Mouse (Mus musculus) lung, embryonic 16.5 days (tissue): ENCODE results near the gene Dennd4a. TPM values are rescaled to one million over a fixed set of nuclear protein-coding genes. Genes with fewer than 3 reads are reported as not detected.

ENCODE experiments used
- ATAC-seq: fragments of 200-750 bp; cut with Nextera tagmentation; 2 replicates; pipeline ENCODE4 v1.8.0; 2017; ENCODE audit warnings: low read depth, mild to moderate bottlenecking, moderate library complexity
- H3K27ac ChIP-seq: fragments of 300-500 bp; sonication (generic); 2 replicates; pipeline ENCODE4 v1.5.1; 2014; ENCODE audit warnings: mild to moderate bottlenecking, control low read depth, low read length
- H3K27me3 ChIP-seq: fragments of 300-500 bp; sonication (generic); 2 replicates; pipeline ENCODE4 v1.6.1; 2014; ENCODE audit warnings: low read depth, low read length, mixed read lengths; ENCODE audit not compliant: control insufficient read depth, insufficient read depth
- H3K36me3 ChIP-seq: fragments of 300-500 bp; sonication (generic); 2 replicates; pipeline ENCODE4 v1.6.1; 2014; ENCODE audit warnings: low read length; ENCODE audit not compliant: control insufficient read depth, insufficient read depth
- H3K4me1 ChIP-seq: fragments of 300-500 bp; sonication (generic); replicated peaks from 2 replicates; pipeline ENCODE4 v1.6.1; 2014; ENCODE audit warnings: low read length, mixed read lengths; ENCODE audit not compliant: control insufficient read depth, insufficient read depth
- H3K4me2 ChIP-seq: fragments of 300-500 bp; sonication (generic); 2 replicates; pipeline ENCODE4 v1.6.1; 2014; ENCODE audit warnings: low read depth, low read length, control low read depth
- H3K4me3 ChIP-seq: fragments of 300-500 bp; sonication (generic); 2 replicates; pipeline ENCODE4 v1.5.1; 2014; ENCODE audit warnings: mild to moderate bottlenecking, low read length, control low read depth
- H3K9ac ChIP-seq: fragments of 300-500 bp; sonication (generic); 2 replicates; pipeline ENCODE4 v1.6.1; 2014; ENCODE audit warnings: low read length, control low read depth
- H3K9me3 ChIP-seq: fragments of 300-500 bp; sonication (generic); 2 replicates; pipeline ENCODE4 v1.6.1; 2016; ENCODE audit warnings: low read length; ENCODE audit not compliant: control insufficient read depth
- WGBS: fragments of 180-500 bp; shearing (Covaris S2); extraction: QIAGEN DNeasy Blood & Tissue Kit; methylation state at CpG from one replicate; pipeline ENCODE4 v1.1.7; 2014; 5-methylcytosine and 5-hydroxymethylcytosine counted together
- polyA plus RNA-seq: library from polyadenylated mRNA; unstranded; fragments of >200 nt; fragmentation: Nextera tagmentation; extraction: Ambion mirVana; gene quantifications from 2 replicates; pipeline ENCODE4 v1.2.1, GENCODE M21; 2015

Dennd4a gene
- polyA plus RNA-seq, 1 experiment from 2014 or later, result 9.0 TPM

GRCm38 (mm10) chr9:64786216-64786905 lies 24.8 kb upstream of the Dennd4a start:
- Histone ChIP-seq H3K27ac (no peak overlapping the region), H3K4me2 (no peak overlapping the region), H3K36me3 (no peaks in the 10 kb centered on the region), H3K4me3 (no peak overlapping the region), H3K9me3 (no peaks in the 10 kb centered on the region), H3K9ac (no peak overlapping the region), H3K27me3 (no peaks in the 10 kb centered on the region), H3K4me1 (no peaks in the 10 kb centered on the region)
- ATAC-seq, result no peak
- WGBS, result 81% methylated on average over 9 of the region's 9 CpGs

GRCm38 (mm10) chr9:64788070-64788469 lies 23.1 kb upstream of the Dennd4a start:
- Histone ChIP-seq H3K27ac (no peak overlapping the region), H3K4me3 (no peak overlapping the region), H3K27me3 (no peaks in the 10 kb centered on the region), H3K36me3 (no peaks in the 10 kb centered on the region), H3K4me2 (no peak overlapping the region), H3K9me3 (no peaks in the 10 kb centered on the region), H3K4me1 (peaks cover 2% of the 10 kb centered on the region; the same call in 1 of the 2 replicates), H3K9ac (no peak overlapping the region)
- ATAC-seq, result no peak
- WGBS, result 89% methylated on average over 7 of the region's 7 CpGs

GRCm38 (mm10) chr9:64789341-64789761 lies 21.8 kb upstream of the Dennd4a start:
- ATAC-seq, result no peak
- H3K4me2 ChIP-seq, result no peak overlapping the region
- H3K4me3 ChIP-seq, result no peak overlapping the region
- H3K27ac ChIP-seq, result no peak overlapping the region
- peaks cover 9% of the 10 kb centered on the region; the same call in 1 of the 2 replicates for H3K4me1 ChIP-seq
- H3K9ac ChIP-seq, result no peak overlapping the region
- no peaks in the 10 kb centered on the region for H3K36me3 ChIP-seq
- H3K9me3 ChIP-seq, result no peaks in the 10 kb centered on the region
- WGBS, result 49% methylated on average over 13 of the region's 13 CpGs
- no peaks in the 10 kb centered on the region for H3K27me3 ChIP-seq

GRCm38 (mm10) chr9:64789887-64790400 lies 21.2 kb upstream of the Dennd4a start:
- H3K27ac ChIP-seq, result no peak overlapping the region
- 62% methylated on average over 10 of the region's 10 CpGs for WGBS
- no peak overlapping the region for H3K4me2 ChIP-seq

GRCm38 (mm10) chr9:64790673-64791660 lies 20.2 kb upstream of the Dennd4a start:
- Histone ChIP-seq H3K27me3 (no peaks in the 10 kb centered on the region), H3K36me3 (no peaks in the 10 kb centered on the region), H3K9me3 (no peaks in the 10 kb centered on the region), H3K4me1 (peaks cover 19% of the 10 kb centered on the region; the same call in 1 of the 2 replicates), H3K4me2 (no peak overlapping the region), H3K9ac (no peak overlapping the region), H3K27ac (peak overlapping the region; percentile 62), H3K4me3 (no peak overlapping the region)
- peak; percentile 16; the same call in 1 of the 2 replicates for ATAC-seq
- WGBS, result 59% methylated on average over 7 of the region's 7 CpGs

More at GRCm38 (mm10) chr9:64789887-64790400, 21.2 kb upstream of the Dennd4a start:
- H3K4me3 ChIP-seq, result no peak overlapping the region
- peaks cover 12% of the 10 kb centered on the region; the same call in 1 of the 2 replicates for H3K4me1 ChIP-seq
- no peaks in the 10 kb centered on the region for H3K9me3 ChIP-seq
- H3K9ac ChIP-seq, result no peak overlapping the region
- no peaks in the 10 kb centered on the region for H3K36me3 ChIP-seq
- no peak for ATAC-seq
- no peaks in the 10 kb centered on the region for H3K27me3 ChIP-seq

GRCm38 (mm10) chr9:64791676-64792075 lies 19.5 kb upstream of the Dennd4a start:
- Histone ChIP-seq H3K9ac (no peak overlapping the region), H3K27ac (peak overlapping the region; percentile 62)
- 31% methylated on average over 1 of the region's 1 CpGs for WGBS

GRCm38 (mm10) chr9:64792379-64793274 lies 18.5 kb upstream of the Dennd4a start:
- Histone ChIP-seq H3K4me3 (no peak overlapping the region), H3K4me1 (peaks cover 19% of the 10 kb centered on the region; the same call in 1 of the 2 replicates), H3K36me3 (no peaks in the 10 kb centered on the region), H3K4me2 (no peak overlapping the region), H3K27me3 (no peaks in the 10 kb centered on the region), H3K9me3 (no peaks in the 10 kb centered on the region), H3K9ac (no peak overlapping the region), H3K27ac (peak overlapping the region; percentile 44)
- ATAC-seq, result 0 out of 2 replicates have a peak, but pooled peaks have one; percentile 36
- WGBS, result 35% methylated on average over 10 of the region's 10 CpGs

More at GRCm38 (mm10) chr9:64791676-64792075, 19.5 kb upstream of the Dennd4a start:
- Histone ChIP-seq H3K27me3 (no peaks in the 10 kb centered on the region), H3K36me3 (no peaks in the 10 kb centered on the region), H3K9me3 (no peaks in the 10 kb centered on the region), H3K4me3 (no peak overlapping the region), H3K4me1 (peaks cover 19% of the 10 kb centered on the region; the same call in 1 of the 2 replicates), H3K4me2 (no peak overlapping the region)
- ATAC-seq, result no peak

- Histone ChIP-seq H3K27me3 (no peaks in the 10 kb centered on the region), H3K27ac (no peak overlapping the region; the same call in 1 of the 2 replicates), H3K9ac (no peak overlapping the region), H3K4me3 (no peak overlapping the region), H3K9me3 (no peaks in the 10 kb centered on the region), H3K4me2 (no peak overlapping the region), H3K4me1 (peaks cover 19% of the 10 kb centered on the region; the same call in 1 of the 2 replicates), H3K36me3 (no peaks in the 10 kb centered on the region)
- no peak for ATAC-seq
Measured at GRCm38 (mm10) chr9:64793275-64793590, 17.9 kb upstream of the Dennd4a start.
